Mouse (Mus musculus) stomach, postnatal 0 days (tissue): ENCODE data around the gene Ccng2.

Experiments
- CTCF ChIP-seq: IDR thresholded peaks from 2 replicates; pipeline ENCODE4 v1.5.1; 2016; ENCODE audit warnings: antibody characterized with exemption, low read depth, mild to moderate bottlenecking, moderate library complexity
- EP300 ChIP-seq: optimal IDR thresholded peaks from 2 replicates; pipeline ENCODE3; 2016; ENCODE audit warnings: antibody characterized with exemption

GRCm38 (mm10) chr5:93229527-93229926 lies 37.5 kb upstream of the Ccng2 start:
- TF ChIP-seq CTCF (no peak), EP300 (no peak)
